Mouse (Mus musculus): ENCODE data around the gene Mtmr11.

DNA sequence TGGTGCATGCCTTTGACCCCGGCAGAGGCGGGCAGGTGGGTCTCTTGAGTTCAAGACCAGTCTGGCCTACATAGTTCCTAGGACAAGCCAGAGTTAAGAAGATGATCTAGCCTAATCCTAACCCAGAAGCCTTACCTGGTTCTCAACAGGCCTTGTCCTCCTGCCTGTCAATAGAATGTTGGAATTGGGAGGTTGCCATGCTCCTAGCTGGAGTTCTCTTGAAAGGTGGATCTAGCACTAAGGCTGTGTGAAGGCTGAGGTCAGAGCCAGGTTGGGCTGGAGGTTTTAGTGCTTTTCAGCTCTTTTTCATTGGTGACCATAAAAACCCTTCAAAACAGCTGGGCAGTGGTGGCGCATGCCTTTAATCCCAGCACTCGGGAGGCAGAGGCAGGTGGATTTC is 16.6 kb downstream of the Mtmr11 start:
- TF ChIP-seq CTCF (conservative IDR thresholded peaks at IDR 0.05; ENCODE audit: insufficient read depth, insufficient read length, low read depth, low read length) (no peak), POLR2A (IDR thresholded peaks at IDR 0.05; ENCODE audit: low read depth, low read length) (no peak)

Data from kidney, adult 2 months (tissue).